Mouse (Mus musculus): ENCODE data around the gene Ppp1r14d. TPM values are rescaled to one million over a fixed set of nuclear protein-coding genes. Genes with fewer than 3 reads are reported as not detected.

Ppp1r14d gene
- polyA plus RNA-seq (2016; fragmentation: Nextera tagmentation; extraction: Ambion mirVana): not detected in 2 replicates

- H3K4me1 ChIP-seq: peaks cover 16% of the 10 kb centered on the region
Measured at GRCm38 (mm10) chr2:119229775-119230704, at the start of gene Ppp1r14d. Ppp1r14d (minus strand) TSS chr2:119229906.

GRCm38 (mm10) chr2:119277810-119278209 lies 48.1 kb upstream of the Ppp1r14d start:
- no peak for DNase-seq (ENCODE audit: low spot score)
- no peaks in the 10 kb centered on the region for H3K9me3 ChIP-seq (replicated peaks)
- H3K36me3 ChIP-seq: no peaks in the 10 kb centered on the region
- H3K27ac ChIP-seq: no peak overlapping the region
- H3K4me3 ChIP-seq: no peak overlapping the region
- no peaks in the 10 kb centered on the region for H3K4me1 ChIP-seq
- WGBS: 92% methylated on average over 23 of the region's 23 CpGs
- no peaks in the 10 kb centered on the region for H3K27me3 ChIP-seq (ENCODE audit: low read depth, poor library complexity, severe bottlenecking)

More at GRCm38 (mm10) chr2:119229775-119230704, at the start of gene Ppp1r14d:
- WGBS: 74% methylated on average over 6 of the region's 6 CpGs
- H3K4me3 ChIP-seq: no peak within 1 kb of the TSS
- no peak within 1 kb of the TSS for H3K27ac ChIP-seq
- H3K27me3 ChIP-seq (ENCODE audit: low read depth, poor library complexity, severe bottlenecking): peaks cover 19% of the 10 kb centered on the region
- no peak for DNase-seq (ENCODE audit: low spot score)
- H3K9me3 ChIP-seq (replicated peaks): no peaks in the 10 kb centered on the region
- H3K36me3 ChIP-seq: no peaks in the 10 kb centered on the region

DNA sequence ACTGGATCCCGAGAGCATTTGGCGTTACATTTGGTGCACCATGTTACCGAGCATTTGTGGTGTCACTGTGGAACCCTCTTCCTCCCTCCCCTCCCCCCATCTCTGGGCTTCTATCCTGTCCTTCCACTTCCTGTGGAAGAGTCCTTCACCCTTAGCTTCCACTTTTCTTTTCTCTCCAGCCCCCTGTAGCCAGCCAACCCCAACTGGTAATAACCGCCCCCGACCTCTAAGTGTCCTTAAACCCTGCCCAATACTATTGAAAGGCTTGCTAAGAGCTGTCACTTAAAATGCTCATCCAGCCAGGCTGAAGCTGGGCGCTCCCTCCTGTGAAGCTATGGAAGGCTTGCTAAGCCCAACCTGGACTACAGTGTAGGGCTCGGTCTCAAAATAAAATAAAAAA lies 47.2 kb upstream of the Ppp1r14d start:
- Histone ChIP-seq H3K4me3 (no peak overlapping the region), H3K27me3 (ENCODE audit: low read depth, poor library complexity, severe bottlenecking) (no peaks in the 10 kb centered on the region), H3K36me3 (no peaks in the 10 kb centered on the region), H3K27ac (no peak overlapping the region), H3K4me1 (no peaks in the 10 kb centered on the region), H3K9me3 (replicated peaks) (no peaks in the 10 kb centered on the region)
- WGBS: 87% methylated on average over 7 of the region's 7 CpGs
- DNase-seq (ENCODE audit: low spot score): no peak

GRCm38 (mm10) chr2:119274126-119274525 lies 44.4 kb upstream of the Ppp1r14d start:
- Histone ChIP-seq H3K9me3 (replicated peaks) (no peaks in the 10 kb centered on the region), H3K36me3 (no peaks in the 10 kb centered on the region), H3K27me3 (ENCODE audit: low read depth, poor library complexity, severe bottlenecking) (peaks cover 20% of the 10 kb centered on the region), H3K4me3 (no peak overlapping the region), H3K4me1 (peaks cover 12% of the 10 kb centered on the region), H3K27ac (no peak overlapping the region)
- WGBS: 86% methylated on average over 1 of the region's 1 CpGs
- DNase-seq (ENCODE audit: low spot score): no peak

DNA sequence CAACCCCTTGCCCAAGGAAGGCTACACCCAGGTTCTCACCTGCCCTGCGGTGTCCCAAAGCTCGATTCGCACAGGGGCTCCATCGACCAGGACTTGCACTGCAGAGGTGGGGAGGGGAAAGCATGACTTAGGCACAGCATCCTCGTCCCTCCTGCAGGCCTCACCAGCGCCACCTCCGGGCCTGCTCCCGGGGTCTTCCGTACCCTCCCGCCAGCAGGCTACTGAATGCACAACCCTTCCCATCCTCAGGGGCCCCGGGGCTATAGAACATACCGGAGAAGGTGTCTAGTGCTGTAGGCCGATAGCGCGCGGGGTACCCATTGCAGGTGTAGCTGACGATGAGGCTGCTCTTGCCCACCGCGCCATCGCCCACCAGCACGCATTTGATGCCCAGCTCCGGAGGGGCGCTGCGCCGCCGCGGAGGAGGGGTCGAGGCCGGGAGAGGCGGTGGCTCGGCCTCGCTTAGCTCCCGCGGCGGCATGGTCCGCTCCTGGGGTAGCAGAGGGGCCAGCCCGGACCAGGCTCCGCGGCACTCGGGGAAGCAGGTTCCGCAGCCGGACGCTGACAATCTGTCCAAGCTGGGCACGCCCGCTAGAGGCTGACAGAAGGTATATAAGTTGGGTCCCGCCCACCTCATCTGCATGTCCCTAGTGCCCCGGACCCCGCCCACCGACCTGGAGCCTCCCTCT lies 41.1 kb upstream of the Ppp1r14d start, which contains the start of gene Rhov:
Gene Rhov, minus strand, starts transcription at position 630 of the 689 bp plus-strand sequence.
- Histone ChIP-seq H3K4me1 (peaks cover 12% of the 10 kb centered on the region), H3K36me3 (no peaks in the 10 kb centered on the region), H3K27ac (0 out of 2 replicates have a peak within 1 kb of the TSS, but pooled peaks have one; percentile 59), H3K27me3 (ENCODE audit: low read depth, poor library complexity, severe bottlenecking) (peaks cover 39% of the 10 kb centered on the region), H3K9me3 (replicated peaks) (no peaks in the 10 kb centered on the region), H3K4me3 (peak within 1 kb of the TSS; percentile 66)
- peak; percentile 74 for DNase-seq (ENCODE audit: low spot score)
- under 1% methylated on average over 49 of the region's 49 CpGs for WGBS

- Histone ChIP-seq H3K27me3 (ENCODE audit: low read depth, poor library complexity, severe bottlenecking) (peaks cover 39% of the 10 kb centered on the region), H3K4me1 (peaks cover 12% of the 10 kb centered on the region), H3K9me3 (replicated peaks) (no peaks in the 10 kb centered on the region), H3K36me3 (no peaks in the 10 kb centered on the region), H3K27ac (0 out of 2 replicates have a peak overlapping the region, but pooled peaks have one; percentile 59), H3K4me3 (peak overlapping the region; percentile 66)
- DNase-seq (ENCODE audit: low spot score): no peak
- 36% methylated on average over 9 of the region's 9 CpGs for WGBS
Measured at GRCm38 (mm10) chr2:119270286-119270642, 40.6 kb upstream of the Ppp1r14d start.

GRCm38 (mm10) chr2:119263813-119264212 lies 34.1 kb upstream of the Ppp1r14d start:
- DNase-seq (ENCODE audit: low spot score): no peak
- Histone ChIP-seq H3K9me3 (replicated peaks) (no peaks in the 10 kb centered on the region), H3K4me1 (peaks cover 8% of the 10 kb centered on the region), H3K27ac (no peak overlapping the region), H3K27me3 (ENCODE audit: low read depth, poor library complexity, severe bottlenecking) (peaks cover 19% of the 10 kb centered on the region), H3K4me3 (no peak overlapping the region), H3K36me3 (no peaks in the 10 kb centered on the region)
- 84% methylated on average over 5 of the region's 5 CpGs for WGBS

- H3K4me3 ChIP-seq: no peak overlapping the region
- 35% methylated on average over 8 of the region's 8 CpGs for WGBS
- peaks cover 8% of the 10 kb centered on the region for H3K4me1 ChIP-seq
- H3K9me3 ChIP-seq (replicated peaks): no peaks in the 10 kb centered on the region
- no peaks in the 10 kb centered on the region for H3K36me3 ChIP-seq
- DNase-seq (ENCODE audit: low spot score): no peak
- H3K27ac ChIP-seq: no peak overlapping the region
- H3K27me3 ChIP-seq (ENCODE audit: low read depth, poor library complexity, severe bottlenecking): 0 out of 2 replicates have a peak, but pooled peaks cover 11% of the 10 kb centered on the region
Measured at GRCm38 (mm10) chr2:119262978-119263377, 33.3 kb upstream of the Ppp1r14d start.

GRCm38 (mm10) chr2:119261326-119261725 lies 31.6 kb upstream of the Ppp1r14d start:
- Histone ChIP-seq H3K27ac (no peak overlapping the region), H3K36me3 (no peaks in the 10 kb centered on the region), H3K27me3 (ENCODE audit: low read depth, poor library complexity, severe bottlenecking) (0 out of 2 replicates have a peak, but pooled peaks cover 4% of the 10 kb centered on the region), H3K4me3 (no peak overlapping the region), H3K9me3 (replicated peaks) (no peaks in the 10 kb centered on the region), H3K4me1 (peaks cover 8% of the 10 kb centered on the region)
- no peak for DNase-seq (ENCODE audit: low spot score)
- WGBS: 71% methylated on average over 2 of the region's 2 CpGs

DNA sequence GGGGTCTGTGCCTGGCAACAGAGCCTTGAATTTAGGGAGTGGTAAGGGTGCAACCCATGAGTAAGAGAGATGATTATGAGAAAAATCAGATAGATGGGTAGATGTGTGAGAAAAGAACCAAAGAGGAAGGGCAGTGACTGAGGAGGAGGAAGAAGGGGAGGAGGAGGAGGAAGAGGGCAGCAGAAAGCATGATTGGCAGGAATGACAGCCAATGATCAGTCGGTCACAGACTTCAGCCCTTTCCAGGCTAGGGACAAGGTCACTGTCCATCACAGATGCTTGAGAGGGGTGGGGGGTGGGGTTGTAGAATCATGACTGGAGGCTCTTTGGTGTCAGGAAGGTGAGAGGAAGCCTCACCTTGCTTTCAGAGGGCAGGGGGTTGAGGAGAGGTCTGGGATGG lies 30.8 kb upstream of the Ppp1r14d start:
- DNase-seq (ENCODE audit: low spot score): no peak
- peaks cover 5% of the 10 kb centered on the region; the same call in 1 of the 2 replicates for H3K27me3 ChIP-seq (ENCODE audit: low read depth, poor library complexity, severe bottlenecking)
- H3K4me1 ChIP-seq: peaks cover 8% of the 10 kb centered on the region
- no peaks in the 10 kb centered on the region for H3K36me3 ChIP-seq
- no peak overlapping the region for H3K4me3 ChIP-seq
- H3K9me3 ChIP-seq (replicated peaks): no peaks in the 10 kb centered on the region
- H3K27ac ChIP-seq: no peak overlapping the region
- 76% methylated on average over 1 of the region's 1 CpGs for WGBS

DNA sequence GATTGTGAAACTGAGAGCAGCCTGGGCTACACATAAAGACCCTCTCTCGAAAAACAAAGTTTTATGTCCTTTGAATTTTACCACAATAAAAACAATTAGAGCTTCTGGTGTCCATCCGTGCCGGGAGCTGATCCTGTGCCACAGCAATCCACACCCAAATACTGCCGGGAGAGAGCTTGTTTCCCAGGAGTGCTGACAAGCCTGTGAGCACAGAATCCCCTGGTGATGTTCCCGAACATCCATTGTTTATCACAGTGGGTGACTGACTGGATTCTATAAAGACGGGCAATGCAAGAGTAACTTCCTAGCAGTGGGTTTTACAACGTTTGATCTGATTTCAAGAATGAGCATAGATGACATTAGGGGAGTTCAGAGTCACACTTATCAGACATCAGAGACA lies 25.3 kb upstream of the Ppp1r14d start:
- no peaks in the 10 kb centered on the region for H3K9me3 ChIP-seq (replicated peaks)
- peaks cover 37% of the 10 kb centered on the region for H3K27me3 ChIP-seq (ENCODE audit: low read depth, poor library complexity, severe bottlenecking)
- no peak overlapping the region for H3K27ac ChIP-seq
- H3K36me3 ChIP-seq: no peaks in the 10 kb centered on the region
- no peak overlapping the region for H3K4me3 ChIP-seq
- H3K4me1 ChIP-seq: peaks cover 7% of the 10 kb centered on the region; the same call in 1 of the 2 replicates
- WGBS: 33% methylated on average over 7 of the region's 7 CpGs
- no peak for DNase-seq (ENCODE audit: low spot score)

- Histone ChIP-seq H3K4me1 (peaks cover 32% of the 10 kb centered on the region), H3K27me3 (ENCODE audit: low read depth, poor library complexity, severe bottlenecking) (peaks cover 38% of the 10 kb centered on the region), H3K4me3 (no peak overlapping the region), H3K36me3 (no peaks in the 10 kb centered on the region), H3K27ac (no peak overlapping the region), H3K9me3 (replicated peaks) (no peaks in the 10 kb centered on the region)
- peak; percentile 94 for DNase-seq (ENCODE audit: low spot score)
- 16% methylated on average over 11 of the region's 11 CpGs for WGBS
Measured at GRCm38 (mm10) chr2:119250826-119251478, 21.2 kb upstream of the Ppp1r14d start.

All from limb, embryonic 10.5 days (tissue).